Mouse (Mus musculus) limb, embryonic 15.5 days (tissue): ENCODE results near the gene Ptpro. TPM values are rescaled to one million over a fixed set of nuclear protein-coding genes. Genes with fewer than 3 reads are reported as not detected.
"Not testable (repeated sequence)": the region's sequence is repeated elsewhere in the genome, so short reads cannot be mapped to it uniquely, and the experiment has no call there.

Source experiments
- ATAC-seq: fragments of 200-750 bp; cut with Nextera tagmentation; 2 replicates; pipeline ENCODE4 v1.8.0; 2017; ENCODE audit warnings: low read depth, moderate TSS enrichment; ENCODE audit not compliant: insufficient number of reproducible peaks, low FRiP score, low TSS enrichment
- H3K27ac ChIP-seq: fragments of 300-500 bp; sonication (generic); 2 replicates; pipeline ENCODE4 v1.5.1; 2015; ENCODE audit warnings: moderate library complexity, mild to moderate bottlenecking, inconsistent platforms
- H3K27me3 ChIP-seq: fragments of 300-500 bp; sonication (generic); 2 replicates; pipeline ENCODE4 v1.6.1; 2015; ENCODE audit warnings: inconsistent platforms
- H3K36me3 ChIP-seq: fragments of 300-500 bp; sonication (generic); 2 replicates; pipeline ENCODE4 v1.6.1; 2015; ENCODE audit warnings: inconsistent platforms
- H3K4me1 ChIP-seq: fragments of 300-500 bp; sonication (generic); 2 replicates; pipeline ENCODE4 v1.6.1; 2015; ENCODE audit warnings: inconsistent platforms
- H3K4me2 ChIP-seq: fragments of 300-500 bp; sonication (generic); 2 replicates; pipeline ENCODE4 v1.6.1; 2015; ENCODE audit warnings: mild to moderate bottlenecking, inconsistent platforms
- H3K4me3 ChIP-seq: fragments of 300-500 bp; sonication (generic); 2 replicates; pipeline ENCODE4 v1.5.1; 2015; ENCODE audit warnings: mild to moderate bottlenecking, inconsistent platforms
- H3K9ac ChIP-seq: fragments of 300-500 bp; sonication (generic); 2 replicates; pipeline ENCODE4 v1.6.1; 2015; ENCODE audit warnings: inconsistent platforms
- H3K9me3 ChIP-seq: fragments of 300-500 bp; sonication (generic); 2 replicates; pipeline ENCODE4 v1.6.1; 2016; ENCODE audit warnings: inconsistent platforms
- WGBS: fragments of 180-500 bp; shearing (Covaris S2); methylation state at CpG from one replicate; pipeline ENCODE4 v1.1.7; 2015; 5-methylcytosine and 5-hydroxymethylcytosine counted together
- polyA plus RNA-seq: library from polyadenylated mRNA; unstranded; fragments of >200 nt; fragmentation: Nextera tagmentation; extraction: Ambion mirVana; gene quantifications from 2 replicates; pipeline ENCODE4 v1.2.1, GENCODE M21; 2015

Gene Ptpro
- polyA plus RNA-seq, 1 experiment from 2014 or later = 2.5 TPM

GRCm38 (mm10) chr6:137433521-137434137 lies 181.5 kb downstream of the Ptpro start:
- no peaks in the 10 kb centered on the region for H3K27me3 ChIP-seq
- H3K36me3 ChIP-seq = no peaks in the 10 kb centered on the region
- no peaks in the 10 kb centered on the region for H3K9me3 ChIP-seq
- no peak overlapping the region for H3K9ac ChIP-seq
- H3K4me2 ChIP-seq = no peak overlapping the region
- peak; percentile 88 for ATAC-seq
- H3K27ac ChIP-seq = peak overlapping the region; percentile 61
- no peak overlapping the region for H3K4me3 ChIP-seq
- H3K4me1 ChIP-seq = no peaks in the 10 kb centered on the region
- 47% methylated on average over 14 of the region's 14 CpGs for WGBS

GRCm38 (mm10) chr6:137437486-137437885 lies 185.4 kb downstream of the Ptpro start:
- WGBS = 71% methylated on average over 4 of the region's 4 CpGs
- ATAC-seq = no peak
- H3K27ac ChIP-seq = no peak overlapping the region

GRCm38 (mm10) chr6:137437902-137438580 lies 185.9 kb downstream of the Ptpro start:
- Histone ChIP-seq H3K4me3 (no peak overlapping the region), H3K36me3 (no peaks in the 10 kb centered on the region), H3K27ac (no peak overlapping the region), H3K4me1 (no peaks in the 10 kb centered on the region), H3K9ac (no peak overlapping the region), H3K27me3 (no peaks in the 10 kb centered on the region), H3K4me2 (no peak overlapping the region), H3K9me3 (no peaks in the 10 kb centered on the region)
- WGBS = 46% methylated on average over 16 of the region's 16 CpGs
- ATAC-seq = no peak

More at GRCm38 (mm10) chr6:137437486-137437885, 185.4 kb downstream of the Ptpro start:
- no peaks in the 10 kb centered on the region for H3K36me3 ChIP-seq
- H3K4me1 ChIP-seq = no peaks in the 10 kb centered on the region
- no peaks in the 10 kb centered on the region for H3K27me3 ChIP-seq
- no peaks in the 10 kb centered on the region for H3K9me3 ChIP-seq
- no peak overlapping the region for H3K4me3 ChIP-seq
- H3K4me2 ChIP-seq = no peak overlapping the region
- no peak overlapping the region for H3K9ac ChIP-seq

GRCm38 (mm10) chr6:137440559-137441486 lies 188.7 kb downstream of the Ptpro start:
- 81% methylated on average over 19 of the region's 19 CpGs for WGBS
- ATAC-seq = peak; percentile 24; the same call in 1 of the 2 replicates
- Histone ChIP-seq H3K27ac (no peak overlapping the region), H3K4me1 (no peaks in the 10 kb centered on the region), H3K36me3 (no peaks in the 10 kb centered on the region), H3K27me3 (no peaks in the 10 kb centered on the region), H3K9ac (no peak overlapping the region), H3K9me3 (no peaks in the 10 kb centered on the region), H3K4me2 (no peak overlapping the region), H3K4me3 (no peak overlapping the region)

- H3K4me1 ChIP-seq = no peaks in the 10 kb centered on the region
- H3K27ac ChIP-seq = no peak overlapping the region
- 86% methylated on average over 12 of the region's 12 CpGs for WGBS
- no peaks in the 10 kb centered on the region for H3K9me3 ChIP-seq
- H3K9ac ChIP-seq = no peak overlapping the region
- H3K4me3 ChIP-seq = no peak overlapping the region
- no peaks in the 10 kb centered on the region; the same call in 1 of the 2 replicates for H3K27me3 ChIP-seq
- no peak for ATAC-seq
- H3K36me3 ChIP-seq = no peaks in the 10 kb centered on the region
- H3K4me2 ChIP-seq = no peak overlapping the region
These were observed 191.0 kb downstream of the Ptpro start for GRCm38 (mm10) chr6:137443089-137443488.

DNA sequence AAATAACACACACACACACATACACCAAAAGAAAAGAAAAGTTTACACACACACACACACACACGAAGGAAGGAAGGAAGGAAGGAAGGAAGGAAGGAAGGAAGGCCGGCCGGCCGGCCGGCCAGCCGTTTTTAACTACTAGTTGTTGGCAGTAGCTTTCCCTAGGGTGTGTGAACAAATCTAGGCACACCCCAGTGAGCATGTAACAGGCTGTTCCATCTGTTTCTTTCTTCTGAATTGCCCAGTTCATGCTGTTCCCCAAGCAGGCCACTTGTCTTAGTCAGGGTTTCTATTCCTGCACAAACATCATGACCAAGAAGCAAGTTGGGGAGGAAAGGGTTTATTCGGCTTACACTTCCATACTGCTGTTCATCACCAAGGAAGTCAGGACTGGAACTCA lies 194.0 kb downstream of the Ptpro start:
- 71% methylated on average over 7 of the region's 7 CpGs for WGBS
- H3K9ac ChIP-seq, H3K4me1 ChIP-seq, H3K4me2 ChIP-seq, H3K27me3 ChIP-seq, H3K27ac ChIP-seq, H3K4me3 ChIP-seq, ATAC-seq, H3K36me3 ChIP-seq, H3K9me3 ChIP-seq: not testable (repeated sequence)

DNA sequence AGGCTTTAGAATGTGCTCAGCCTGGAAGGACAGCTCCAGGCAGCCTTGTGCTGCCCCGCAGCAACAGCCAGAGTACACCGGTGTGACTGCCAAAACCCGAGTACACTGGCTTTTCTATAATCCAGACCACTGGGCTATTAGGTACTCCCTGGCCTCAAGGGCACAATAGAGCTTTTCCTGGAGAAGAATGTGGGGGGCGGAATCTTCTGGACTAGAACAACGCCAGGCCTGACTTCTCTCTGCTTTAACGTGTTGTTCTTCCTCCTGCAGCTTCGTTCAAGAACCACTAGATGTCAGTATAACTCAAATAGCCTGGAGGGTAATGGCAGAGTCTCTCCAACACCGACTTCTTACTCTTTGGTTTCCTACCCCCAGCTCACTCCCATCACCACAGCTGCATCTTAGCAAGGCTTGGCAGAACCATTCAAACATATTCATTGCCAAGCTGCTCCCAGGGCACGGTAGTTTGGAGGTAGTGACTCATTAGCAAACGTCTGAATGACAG lies 203.5 kb downstream of the Ptpro start:
- no peaks in the 10 kb centered on the region for H3K9me3 ChIP-seq
- 9% methylated on average over 10 of the region's 10 CpGs for whole genome bisulfite sequencing
- H3K36me3 ChIP-seq = no peaks in the 10 kb centered on the region
- no peak overlapping the region for H3K27ac ChIP-seq
- no peak overlapping the region for H3K9ac ChIP-seq
- H3K4me2 ChIP-seq = no peak overlapping the region
- peaks cover 3% of the 10 kb centered on the region; the same call in 1 of the 2 replicates for H3K27me3 ChIP-seq
- ATAC-seq = peak; percentile 74
- H3K4me3 ChIP-seq = no peak overlapping the region
- H3K4me1 ChIP-seq = peaks cover 9% of the 10 kb centered on the region; the same call in 1 of the 2 replicates

DNA sequence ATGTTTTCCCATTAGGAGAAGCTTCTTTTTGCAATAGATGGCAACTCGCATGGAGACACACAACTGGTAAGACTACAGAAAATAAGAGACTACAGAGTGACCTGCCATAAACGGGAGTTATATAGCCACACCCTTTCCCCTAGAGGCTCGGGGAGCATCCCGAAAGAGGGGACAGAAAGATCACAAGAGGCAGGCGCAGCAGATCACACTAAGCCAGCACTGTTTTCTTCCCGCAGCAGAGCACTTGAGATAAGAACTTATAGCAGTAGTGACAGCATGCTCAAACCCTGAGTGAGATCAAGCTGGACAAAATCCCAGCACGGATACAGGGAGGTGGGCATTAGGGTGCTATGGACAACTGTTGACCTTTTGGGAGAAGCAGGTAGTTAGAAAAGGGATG lies 203.9 kb downstream of the Ptpro start:
- no peak for ATAC-seq
- H3K27ac ChIP-seq = no peak overlapping the region
- peaks cover 3% of the 10 kb centered on the region; the same call in 1 of the 2 replicates for H3K27me3 ChIP-seq
- H3K9me3 ChIP-seq = no peaks in the 10 kb centered on the region
- H3K36me3 ChIP-seq = no peaks in the 10 kb centered on the region
- no peak overlapping the region for H3K4me2 ChIP-seq
- no peak overlapping the region for H3K4me3 ChIP-seq
- no peak overlapping the region for H3K9ac ChIP-seq
- WGBS = 64% methylated on average over 7 of the region's 7 CpGs
- peaks cover 9% of the 10 kb centered on the region; the same call in 1 of the 2 replicates for H3K4me1 ChIP-seq

- Histone ChIP-seq H3K27ac (no peak overlapping the region), H3K36me3 (no peaks in the 10 kb centered on the region), H3K4me3 (no peak overlapping the region), H3K9me3 (no peaks in the 10 kb centered on the region), H3K27me3 (peaks cover 6% of the 10 kb centered on the region; the same call in 1 of the 2 replicates), H3K4me1 (peaks cover 9% of the 10 kb centered on the region; the same call in 1 of the 2 replicates), H3K4me2 (no peak overlapping the region), H3K9ac (no peak overlapping the region)
- 48% methylated on average over 7 of the region's 7 CpGs for WGBS
- no peak for ATAC-seq
These were observed 205.1 kb downstream of the Ptpro start for GRCm38 (mm10) chr6:137457210-137457609.

- Histone ChIP-seq H3K27ac (no peak overlapping the region), H3K4me1 (peaks cover 9% of the 10 kb centered on the region; the same call in 1 of the 2 replicates), H3K9ac (no peak overlapping the region), H3K36me3 (no peaks in the 10 kb centered on the region), H3K4me2 (no peak overlapping the region), H3K9me3 (no peaks in the 10 kb centered on the region), H3K27me3 (peaks cover 6% of the 10 kb centered on the region; the same call in 1 of the 2 replicates), H3K4me3 (no peak overlapping the region)
- 89% methylated on average over 7 of the region's 7 CpGs for WGBS
- ATAC-seq = no peak
These were observed 206.0 kb downstream of the Ptpro start for GRCm38 (mm10) chr6:137458136-137458535.

DNA sequence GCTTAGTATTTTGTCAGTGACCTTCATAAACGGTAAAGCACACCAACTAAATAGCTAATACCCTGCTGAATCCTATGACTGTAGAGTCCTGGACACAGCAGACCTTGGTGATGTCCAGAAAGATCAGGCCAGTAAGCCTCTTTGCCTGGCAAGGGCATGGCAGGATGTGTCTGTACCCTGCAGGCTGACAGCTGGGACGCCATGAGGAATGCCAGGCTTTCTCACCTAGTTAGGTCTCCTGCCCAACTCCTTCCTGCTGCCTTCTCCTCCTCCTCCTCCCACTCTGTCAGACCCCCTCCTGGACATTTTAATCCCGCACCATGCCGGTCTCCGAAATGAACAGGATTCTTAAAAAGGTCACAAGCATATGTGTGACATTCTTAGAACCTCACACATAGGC lies 211.7 kb downstream of the Ptpro start:
- H3K4me1 ChIP-seq = 0 out of 2 replicates have a peak, but pooled peaks cover 2% of the 10 kb centered on the region
- H3K27ac ChIP-seq = no peak overlapping the region
- WGBS = 82% methylated on average over 5 of the region's 5 CpGs
- no peak for ATAC-seq
- H3K4me3 ChIP-seq = no peak overlapping the region
- H3K36me3 ChIP-seq = no peaks in the 10 kb centered on the region
- H3K9me3 ChIP-seq = no peaks in the 10 kb centered on the region
- no peak overlapping the region for H3K9ac ChIP-seq
- 0 out of 2 replicates have a peak, but pooled peaks cover 3% of the 10 kb centered on the region for H3K27me3 ChIP-seq
- no peak overlapping the region for H3K4me2 ChIP-seq
